Mouse (Mus musculus): ENCODE results near the gene Zfp30.

Gene Zfp30

GRCm38 (mm10) chr7:29829804-29830203, 46.0 kb downstream of the Zfp30 start:
- DNase-seq (ENCODE audit: low spot score), result no peak

GRCm38 (mm10) chr7:29836816-29837215, 53.0 kb downstream of the Zfp30 start:
- no peak for DNase-seq (ENCODE audit: low spot score)

GRCm38 (mm10) chr7:29839256-29839655, 55.5 kb downstream of the Zfp30 start:
- no peak for DNase-seq (ENCODE audit: low spot score)

- no peak for DNase-seq (ENCODE audit: low spot score)
These were observed 58.3 kb downstream of the Zfp30 start for GRCm38 (mm10) chr7:29842105-29842504.
